Mouse (Mus musculus) cerebellum, adult 11-12 months (tissue): ENCODE measurements at regions not wholly inside any gene's neighbourhood (a gene's known extent, or its start where the extent isn't known, plus 50 kb on each side); places are given as distances from the start of the nearest gene placed in this dataset.

Source experiments
- DNase-seq: peaks from one replicate; pipeline ENCODE4 v3.0.0; 2022

GRCm38 (mm10) chr1:121618550-121618949, 50.8 kb upstream of the Ddx18 start:
- DNase-seq, result no peak
